In genomic region chr6:134414532-134414883, GRCm38 (mm10) we compare ENCODE assay signal across 15 mouse cellular contexts. TPM values are rescaled to one million over a fixed set of nuclear protein-coding genes. Genes with fewer than 3 reads are reported as not detected.
A peak's percentile ranks its signal among the peaks of the same experiment; 100 is the strongest.
DNase-seq lines count a peak whose midpoint lies in the region; ATAC-seq and TF ChIP-seq lines count a peak whose summit lies in the region.
"Had no signal": no experiment of that assay in that cellular context is flagged by ENCODE, and none has a peak within 500 bp of the region (broad histone marks: within the 10 kb centered on the region; RNA-seq: fewer than 3 reads in every experiment).

No protein-coding gene starts in this region.

- H3K27ac ChIP-seq in heart, embryonic 14.5 days (replicated peaks in 1 of 2; ENCODE audit: control insufficient read depth in 1 of 2, insufficient read depth in 1 of 2, low read depth in 2 of 2, low read length in 2 of 2), result no peak overlapping the region
- no peak overlapping the region for H3K27ac ChIP-seq in heart, embryonic 11.5 days (ENCODE audit: low read depth, low read length)
- no peak overlapping the region for H3K27ac ChIP-seq in liver, postnatal 0 days (ENCODE audit: low read depth)
- H3K27ac ChIP-seq in heart, embryonic 12.5 days (ENCODE audit: poor library complexity, severe bottlenecking), result no peak overlapping the region

- 0 out of 4 replicates have a peak, but pooled peaks cover 0 to 5% of the 10 kb centered on the region in 2 experiments for H3K4me1 ChIP-seq in heart, embryonic 14.5 days (ENCODE audit: control insufficient read depth in 2 of 2, insufficient read depth in 2 of 2, low read length in 2 of 2)
- H3K4me1 ChIP-seq in heart, embryonic 11.5 days (ENCODE audit: control insufficient read depth, insufficient read depth, low read length), result no peaks in the 10 kb centered on the region
- no peaks in the 10 kb centered on the region for H3K4me1 ChIP-seq in lung, adult 2 months (ENCODE audit: control insufficient read depth, insufficient read depth, low read length)
- peaks cover 44% of the 10 kb centered on the region for H3K4me1 ChIP-seq in E14TG2a.4 (replicated peaks; ENCODE audit: low read depth, low read length)
- H3K4me1 ChIP-seq in liver, postnatal 0 days (ENCODE audit: insufficient read depth), result peaks cover 10% of the 10 kb centered on the region
- H3K4me1 ChIP-seq in heart, embryonic 12.5 days (replicated peaks), result peaks cover 8% of the 10 kb centered on the region

- no peaks in the 10 kb centered on the region for H3K9me3 ChIP-seq in heart, embryonic 14.5 days (ENCODE audit: control insufficient read depth, low read length)
- no peaks in the 10 kb centered on the region for H3K9me3 ChIP-seq in heart, embryonic 11.5 days (replicated peaks; ENCODE audit: control insufficient read depth, low read length)
- no peaks in the 10 kb centered on the region for H3K9me3 ChIP-seq in E14TG2a.4 (ENCODE audit: low read length)
- H3K9me3 ChIP-seq in liver, postnatal 0 days (ENCODE audit: low read length), result no peaks in the 10 kb centered on the region
- no peaks in the 10 kb centered on the region for H3K9me3 ChIP-seq in heart, embryonic 12.5 days (replicated peaks)
- H3K9me3 ChIP-seq: G1E had no signal

- no peak for TF ChIP-seq EP300 in liver, postnatal 0 days (IDR thresholded peaks at IDR 0.05; ENCODE audit: low read depth)

- H3K4me2 ChIP-seq in heart, embryonic 14.5 days (ENCODE audit: low read length), result peak overlapping the region; percentile 14; the same call in 1 of the 2 replicates
- no peak overlapping the region for H3K4me2 ChIP-seq in heart, embryonic 11.5 days
- peak overlapping the region; percentile 55 for H3K4me2 ChIP-seq in liver, postnatal 0 days (ENCODE audit: low read depth, low read length)
- no peak overlapping the region for H3K4me2 ChIP-seq in heart, embryonic 12.5 days

- TF ChIP-seq CTCF in lung, adult 2 months (IDR thresholded peaks at IDR 0.05; ENCODE audit: insufficient read depth, low read length), result no peak
- TF ChIP-seq CTCF in E14TG2a.4 (conservative IDR thresholded peaks at IDR 0.05; ENCODE audit: low read length), result no peak
- no peak for TF ChIP-seq CTCF in liver, postnatal 0 days (IDR thresholded peaks at IDR 0.05; ENCODE audit: low read depth)

- no peaks in the 10 kb centered on the region for H3K27me3 ChIP-seq in heart, embryonic 14.5 days (ENCODE audit: control insufficient read depth, insufficient read depth, low read length)
- no peaks in the 10 kb centered on the region for H3K27me3 ChIP-seq in heart, embryonic 11.5 days (ENCODE audit: control insufficient read depth, insufficient read depth, low read length)
- peaks cover 3% of the 10 kb centered on the region; the same call in 1 of the 2 replicates for H3K27me3 ChIP-seq in E14TG2a.4 (ENCODE audit: insufficient read depth, low read length)
- no peaks in the 10 kb centered on the region for H3K27me3 ChIP-seq in liver, postnatal 0 days (ENCODE audit: insufficient read depth, low read length)
- no peaks in the 10 kb centered on the region for H3K27me3 ChIP-seq in heart, embryonic 12.5 days (replicated peaks)

- H3K36me3 ChIP-seq in heart, embryonic 14.5 days (ENCODE audit: control insufficient read depth, insufficient read depth, low read length), result no peaks in the 10 kb centered on the region
- no peaks in the 10 kb centered on the region for H3K36me3 ChIP-seq in heart, embryonic 11.5 days (ENCODE audit: control insufficient read depth, insufficient read depth, low read length)
- no peaks in the 10 kb centered on the region for H3K36me3 ChIP-seq in E14TG2a.4 (ENCODE audit: insufficient read depth, low read length)
- H3K36me3 ChIP-seq in liver, postnatal 0 days (replicated peaks; ENCODE audit: insufficient read depth, low read length), result no peaks in the 10 kb centered on the region
- H3K36me3 ChIP-seq in heart, embryonic 12.5 days, result no peaks in the 10 kb centered on the region
- H3K36me3 ChIP-seq: G1E had no signal

- H3K9ac ChIP-seq in heart, embryonic 14.5 days (ENCODE audit: low read length), result no peak overlapping the region
- H3K9ac ChIP-seq in heart, embryonic 11.5 days (ENCODE audit: low read depth, low read length), result no peak overlapping the region
- H3K9ac ChIP-seq in liver, postnatal 0 days (replicated peaks), result no peak overlapping the region
- H3K9ac ChIP-seq in heart, embryonic 12.5 days, result no peak overlapping the region

- 63% methylated on average over 4 of the region's 4 CpGs for WGBS in heart, embryonic 14.5 days
- WGBS in heart, embryonic 11.5 days (ENCODE audit: insufficient replicate concordance), result 66% methylated on average over 4 of the region's 4 CpGs
- WGBS in lung, adult 2 months, result 55% methylated on average over 4 of the region's 4 CpGs
- WGBS in liver, postnatal 0 days (ENCODE audit: insufficient replicate concordance), result 55% methylated on average over 4 of the region's 4 CpGs
- WGBS in heart, embryonic 12.5 days, result 70% methylated on average over 4 of the region's 4 CpGs

- no peak for DNase-seq in lung, adult 2 months
- DNase-seq in lung, adult 18-20 months, result no peak
- no peak for DNase-seq in liver, postnatal 0 days
- DNase-seq in layer of hippocampus, postnatal 25 days (ENCODE audit: extremely low spot score in 1 of 2, low spot score in 1 of 2), result no peak
- DNase-seq: gastrocnemius, postnatal 14 days; right cerebral cortex, postnatal 25 days had no signal

- ATAC-seq in heart, embryonic 14.5 days (ENCODE audit: insufficient number of reproducible peaks, insufficient read depth, low FRiP score, low read depth), result no peak
- ATAC-seq in heart, embryonic 11.5 days (replicated peaks; ENCODE audit: insufficient number of reproducible peaks, low FRiP score, low TSS enrichment), result no peak
- ATAC-seq in liver, postnatal 0 days, result no peak
- ATAC-seq in heart, embryonic 12.5 days (ENCODE audit: insufficient number of reproducible peaks, low FRiP score), result no peak
- ATAC-seq: forebrain, embryonic 16.5 days had no signal

- H3K4me3 ChIP-seq in heart, embryonic 14.5 days (ENCODE audit: control insufficient read depth in 1 of 2, insufficient read depth in 1 of 2, low read depth in 1 of 2, low read length in 2 of 2), result no peak overlapping the region
- H3K4me3 ChIP-seq in heart, embryonic 11.5 days (ENCODE audit: low read depth, low read length), result no peak overlapping the region
- peak overlapping the region; percentile 36 for H3K4me3 ChIP-seq in lung, adult 2 months (replicated peaks; ENCODE audit: extremely low read depth, low read depth, low read length)
- H3K4me3 ChIP-seq in E14TG2a.4 (replicated peaks; ENCODE audit: low read length), result peak overlapping the region; percentile 58
- H3K4me3 ChIP-seq in liver, postnatal 0 days (ENCODE audit: low read depth, low read length), result no peak overlapping the region
- H3K4me3 ChIP-seq in heart, embryonic 12.5 days, result no peak overlapping the region

- TF ChIP-seq POLR2A in lung, adult 2 months (IDR thresholded peaks at IDR 0.05; ENCODE audit: borderline replicate concordance, extremely low read depth, low read depth, low read length), result no peak

RNA-seq across cellular contexts. Expression of gene Bcl2l14, which starts 18.4 kb away (rescaled TPM):
- 0.15 TPM in 1 of 2 replicates, not detected in the other for polyA plus RNA-seq in heart, embryonic 14.5 days (2014; fragmentation: Nextera tagmentation; extraction: Ambion mirVana)
- polyA plus RNA-seq in heart, embryonic 11.5 days (2014; fragmentation: Nextera tagmentation; extraction: Ambion mirVana), result 0.11 and 0.45 TPM in 2 replicates
- polyA plus RNA-seq in lung, adult 2 months (2012; rRNA removed), result 0.81 and 1.2 TPM in 2 replicates
- 0.14 and 0.26 TPM in 2 replicates for polyA plus RNA-seq in liver, postnatal 0 days (2015; fragmentation: Nextera tagmentation; extraction: Ambion mirVana)
- total RNA-seq in layer of hippocampus, postnatal 25 days (2021), result not detected
- 0.31 TPM in 1 of 2 replicates, not detected in the other for polyA plus RNA-seq in heart, embryonic 12.5 days (2016; fragmentation: Nextera tagmentation; extraction: Ambion mirVana)
- total RNA-seq: gastrocnemius, postnatal 14 days; heart, postnatal 25 days; left cerebral cortex, postnatal 36 days had no signal
- polyA plus RNA-seq: cortical plate, adult 2 months; forebrain, embryonic 16.5 days; G1E had no signal

Comparison
In these comparisons a context has a peak if more than half of its experiments do, and no peak if none do; other contexts are left out.
1. H3K4me2 ChIP-seq: peak in heart, embryonic 14.5 days (single experiment) and liver, postnatal 0 days (single experiment); none in heart, embryonic 11.5 days (single experiment) and heart, embryonic 12.5 days (single experiment).
2. H3K4me3 ChIP-seq: peak in lung, adult 2 months (single experiment) and E14TG2a.4 (single experiment); none in heart, embryonic 14.5 days (0 of 2), heart, embryonic 11.5 days (single experiment), liver, postnatal 0 days (single experiment) and heart, embryonic 12.5 days (single experiment).